Mouse (Mus musculus) heart, embryonic 13.5 days (tissue): ENCODE measurements around the gene Ctnna2. TPM values are rescaled to one million over a fixed set of nuclear protein-coding genes. Genes with fewer than 3 reads are reported as not detected.

Experiments used
- ATAC-seq: fragments of 200-750 bp; cut with Nextera tagmentation; 2 replicates; pipeline ENCODE4 v1.8.0; 2017; ENCODE audit warnings: moderate TSS enrichment; ENCODE audit not compliant: insufficient number of reproducible peaks, low FRiP score, low TSS enrichment; ENCODE audit errors: extremely low read depth
- H3K27ac ChIP-seq: fragments of 300-500 bp; sonication (generic); replicated peaks from 2 replicates; pipeline ENCODE4 v1.5.1; 2015; ENCODE audit warnings: moderate library complexity, mild to moderate bottlenecking, inconsistent platforms
- H3K27me3 ChIP-seq: fragments of 300-500 bp; sonication (generic); replicated peaks from 2 replicates; pipeline ENCODE4 v1.6.1; 2015; ENCODE audit warnings: mild to moderate bottlenecking, inconsistent platforms
- H3K36me3 ChIP-seq: fragments of 300-500 bp; sonication (generic); 2 replicates; pipeline ENCODE4 v1.6.1; 2015; ENCODE audit warnings: mild to moderate bottlenecking, inconsistent platforms
- H3K4me1 ChIP-seq: fragments of 300-500 bp; sonication (generic); 2 replicates; pipeline ENCODE4 v1.6.1; 2015; ENCODE audit warnings: inconsistent platforms
- H3K4me2 ChIP-seq: fragments of 300-500 bp; sonication (generic); 2 replicates; pipeline ENCODE4 v1.6.1; 2015; ENCODE audit warnings: inconsistent platforms, mild to moderate bottlenecking, moderate library complexity
- H3K4me3 ChIP-seq: fragments of 300-500 bp; sonication (generic); 2 replicates; pipeline ENCODE4 v1.5.1; 2015; ENCODE audit warnings: moderate library complexity, mild to moderate bottlenecking, inconsistent platforms
- H3K9ac ChIP-seq: fragments of 300-500 bp; sonication (generic); 2 replicates; pipeline ENCODE4 v1.6.1; 2015; ENCODE audit warnings: inconsistent platforms, mild to moderate bottlenecking, moderate library complexity
- H3K9me3 ChIP-seq: fragments of 300-500 bp; sonication (generic); 2 replicates; pipeline ENCODE4 v1.6.1; 2016; ENCODE audit warnings: inconsistent platforms
- WGBS: fragments of 180-500 bp; shearing (Covaris S2); methylation state at CpG from one replicate; pipeline ENCODE4 v1.1.7; 2015; ENCODE audit warnings: mixed read lengths; 5-methylcytosine and 5-hydroxymethylcytosine counted together
- polyA plus RNA-seq: library from polyadenylated mRNA; unstranded; fragments of >200 nt; fragmentation: Nextera tagmentation; extraction: Ambion mirVana; gene quantifications from 2 replicates; pipeline ENCODE4 v1.2.1, GENCODE M21; 2015

The Ctnna2 gene
- polyA plus RNA-seq, 1 experiment from 2014 or later: 2.2 TPM

GRCm38 (mm10) chr6:76992128-76992527 lies 987.4 kb downstream of the Ctnna2 start:
- no peak overlapping the region for H3K9ac ChIP-seq
- H3K36me3 ChIP-seq: no peaks in the 10 kb centered on the region
- WGBS: 60% methylated on average over 3 of the region's 3 CpGs
- no peaks in the 10 kb centered on the region for H3K4me1 ChIP-seq
- H3K9me3 ChIP-seq: no peaks in the 10 kb centered on the region
- no peak for ATAC-seq
- H3K27ac ChIP-seq: no peak overlapping the region
- no peaks in the 10 kb centered on the region for H3K27me3 ChIP-seq
- no peak overlapping the region for H3K4me3 ChIP-seq
- H3K4me2 ChIP-seq: no peak overlapping the region

DNA sequence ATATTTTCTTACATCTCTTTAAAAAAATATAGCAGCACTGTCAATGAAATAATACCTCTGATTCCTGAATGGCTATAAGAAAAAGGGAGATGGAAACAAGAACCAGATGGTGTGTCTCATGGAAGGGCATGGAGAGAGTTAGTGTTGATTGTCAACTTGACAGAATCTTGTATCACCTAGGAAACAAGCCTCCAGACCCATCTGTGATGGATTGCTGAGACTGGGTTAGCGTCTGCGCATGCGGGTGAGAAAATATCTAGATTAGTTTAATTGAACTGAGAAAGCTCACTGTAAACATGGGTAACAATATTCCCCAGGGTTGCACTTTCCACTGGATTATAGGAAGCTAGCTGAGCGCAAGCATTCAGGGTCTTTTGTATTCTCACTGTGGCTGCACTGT lies 994.7 kb downstream of the Ctnna2 start:
- ATAC-seq: no peak
- H3K27ac ChIP-seq: no peak overlapping the region
- H3K27me3 ChIP-seq: no peaks in the 10 kb centered on the region
- H3K9me3 ChIP-seq: no peaks in the 10 kb centered on the region
- 56% methylated on average over 4 of the region's 4 CpGs for WGBS
- H3K36me3 ChIP-seq: no peaks in the 10 kb centered on the region
- H3K4me1 ChIP-seq: no peaks in the 10 kb centered on the region
- no peak overlapping the region for H3K4me2 ChIP-seq
- no peak overlapping the region for H3K4me3 ChIP-seq
- no peak overlapping the region for H3K9ac ChIP-seq

DNA sequence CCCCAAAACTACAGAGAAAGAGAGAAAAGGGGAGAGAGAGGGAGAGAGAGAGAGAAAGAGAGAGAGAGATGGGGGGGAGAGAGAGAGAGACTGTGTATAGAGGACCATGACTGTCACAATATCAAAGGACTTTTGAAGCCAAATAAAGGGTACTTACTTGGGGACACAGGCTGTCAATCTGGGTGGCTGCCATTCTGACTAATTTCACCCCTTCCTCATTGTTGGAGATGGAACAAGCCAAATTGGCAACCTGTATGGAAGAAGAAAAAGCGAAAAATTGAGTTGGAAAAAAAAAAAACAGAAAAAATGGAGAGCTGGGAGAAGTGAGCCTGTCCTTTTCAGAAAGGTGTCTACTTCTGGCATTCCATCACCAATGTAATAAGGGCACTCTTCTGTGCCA lies 997.8 kb downstream of the Ctnna2 start:
- H3K9me3 ChIP-seq: no peaks in the 10 kb centered on the region
- no peak overlapping the region for H3K4me3 ChIP-seq
- H3K4me1 ChIP-seq: no peaks in the 10 kb centered on the region; the same call in 1 of the 2 replicates
- no peak overlapping the region for H3K9ac ChIP-seq
- 76% methylated on average over 1 of the region's 1 CpGs for WGBS
- no peaks in the 10 kb centered on the region for H3K27me3 ChIP-seq
- no peak overlapping the region for H3K4me2 ChIP-seq
- H3K36me3 ChIP-seq: no peaks in the 10 kb centered on the region
- no peak overlapping the region for H3K27ac ChIP-seq
- ATAC-seq: no peak

- Histone ChIP-seq H3K27me3 (no peaks in the 10 kb centered on the region), H3K27ac (no peak overlapping the region), H3K4me3 (no peak overlapping the region), H3K9ac (no peak overlapping the region), H3K36me3 (no peaks in the 10 kb centered on the region), H3K9me3 (no peaks in the 10 kb centered on the region), H3K4me1 (no peaks in the 10 kb centered on the region; the same call in 1 of the 2 replicates), H3K4me2 (no peak overlapping the region)
- ATAC-seq: no peak
- 66% methylated on average over 5 of the region's 5 CpGs for WGBS
Measured at GRCm38 (mm10) chr6:76979247-76979850, 1000.1 kb downstream of the Ctnna2 start.

GRCm38 (mm10) chr6:76977817-76978216 lies 1001.7 kb downstream of the Ctnna2 start:
- Histone ChIP-seq H3K4me1 (no peaks in the 10 kb centered on the region; the same call in 1 of the 2 replicates), H3K4me2 (no peak overlapping the region), H3K27me3 (no peaks in the 10 kb centered on the region), H3K9me3 (no peaks in the 10 kb centered on the region), H3K36me3 (no peaks in the 10 kb centered on the region), H3K27ac (no peak overlapping the region), H3K9ac (no peak overlapping the region), H3K4me3 (no peak overlapping the region)
- ATAC-seq: no peak
- 9% methylated on average over 3 of the region's 3 CpGs for WGBS

DNA sequence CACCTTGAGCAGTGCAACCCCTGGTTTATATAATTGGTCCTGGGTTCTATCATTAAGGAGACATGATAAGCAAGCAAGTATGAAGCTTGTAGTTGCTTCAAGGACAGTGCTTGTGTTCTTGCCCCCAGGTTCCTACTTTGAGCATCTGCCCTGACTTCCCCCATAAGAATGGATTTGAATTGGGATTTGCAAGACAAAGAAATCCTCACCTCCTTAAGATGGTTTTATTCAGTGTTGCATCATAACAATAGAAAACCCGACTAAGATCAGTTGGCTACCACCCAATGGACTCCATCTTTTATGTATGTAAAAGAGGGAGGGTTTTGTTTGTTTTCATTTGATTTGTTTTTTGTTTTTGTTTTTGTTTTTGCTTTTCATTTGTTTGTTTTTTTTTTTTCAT lies 1005.2 kb downstream of the Ctnna2 start:
- no peaks in the 10 kb centered on the region for H3K27me3 ChIP-seq
- no peak overlapping the region for H3K9ac ChIP-seq
- H3K4me3 ChIP-seq: no peak overlapping the region
- no peak overlapping the region for H3K27ac ChIP-seq
- no peaks in the 10 kb centered on the region; the same call in 1 of the 2 replicates for H3K4me1 ChIP-seq
- no peaks in the 10 kb centered on the region for H3K36me3 ChIP-seq
- WGBS: 62% methylated on average over 1 of the region's 1 CpGs
- H3K4me2 ChIP-seq: no peak overlapping the region
- no peaks in the 10 kb centered on the region for H3K9me3 ChIP-seq
- ATAC-seq: no peak

GRCm38 (mm10) chr6:76964998-76965432 lies 1014.5 kb downstream of the Ctnna2 start:
- Histone ChIP-seq H3K36me3 (no peaks in the 10 kb centered on the region), H3K9ac (no peak overlapping the region), H3K4me1 (no peaks in the 10 kb centered on the region), H3K27ac (no peak overlapping the region), H3K4me2 (no peak overlapping the region), H3K27me3 (no peaks in the 10 kb centered on the region), H3K4me3 (no peak overlapping the region), H3K9me3 (no peaks in the 10 kb centered on the region)
- WGBS: 83% methylated on average over 5 of the region's 5 CpGs
- ATAC-seq: no peak

DNA sequence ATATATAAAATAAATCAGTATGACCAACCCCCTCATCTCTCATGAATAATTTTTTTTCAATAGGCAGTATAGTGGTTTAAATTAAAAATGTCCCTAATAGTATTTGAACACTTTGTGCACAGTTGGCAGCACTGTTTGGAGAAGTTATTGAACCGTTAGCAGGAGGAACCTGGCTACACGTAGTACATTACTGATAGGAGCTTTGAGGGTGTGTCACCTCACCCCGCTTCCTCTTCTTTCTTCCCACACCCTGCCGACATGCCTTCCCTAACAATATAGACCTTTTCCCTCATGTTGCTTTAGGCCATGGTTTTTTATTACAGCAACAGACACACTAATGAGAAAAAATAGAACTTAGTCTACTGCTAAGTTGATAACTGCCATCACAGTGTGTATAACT lies 1071.4 kb downstream of the Ctnna2 start:
- H3K9ac ChIP-seq: no peak overlapping the region
- no peaks in the 10 kb centered on the region for H3K27me3 ChIP-seq
- no peaks in the 10 kb centered on the region for H3K36me3 ChIP-seq
- no peaks in the 10 kb centered on the region for H3K4me1 ChIP-seq
- WGBS: 68% methylated on average over 4 of the region's 4 CpGs
- no peak overlapping the region for H3K27ac ChIP-seq
- no peak overlapping the region for H3K4me2 ChIP-seq
- no peak for ATAC-seq
- H3K4me3 ChIP-seq: no peak overlapping the region
- H3K9me3 ChIP-seq: no peaks in the 10 kb centered on the region

DNA sequence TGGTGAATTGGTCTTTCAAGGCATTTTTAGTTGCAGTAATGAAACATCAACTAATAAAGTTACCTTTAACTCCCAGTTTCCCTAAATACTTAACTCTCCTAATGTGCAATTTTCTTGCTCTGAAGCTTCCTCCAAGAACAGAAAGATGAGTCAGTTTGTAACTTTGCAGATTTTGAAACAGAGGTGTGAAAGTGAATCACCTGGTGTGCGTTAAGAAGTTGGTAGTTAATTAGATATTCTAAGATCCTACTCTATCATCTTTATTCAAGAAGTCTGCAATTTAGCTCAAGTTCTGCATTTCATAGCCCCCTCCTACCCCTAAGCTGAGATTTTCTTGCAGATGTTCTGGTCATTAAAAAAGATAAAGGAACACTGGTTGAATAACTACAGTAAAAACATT lies 1082.3 kb downstream of the Ctnna2 start:
- no peak for ATAC-seq
- WGBS: 60% methylated on average over 1 of the region's 1 CpGs
- Histone ChIP-seq H3K4me3 (no peak overlapping the region), H3K27me3 (no peaks in the 10 kb centered on the region), H3K4me1 (no peaks in the 10 kb centered on the region), H3K27ac (no peak overlapping the region), H3K36me3 (no peaks in the 10 kb centered on the region), H3K9me3 (no peaks in the 10 kb centered on the region), H3K9ac (no peak overlapping the region), H3K4me2 (no peak overlapping the region)
